Mouse (Mus musculus) intestine, embryonic 14.5 days (tissue): ENCODE measurements around the gene Ighmbp2. TPM values are rescaled to one million over a fixed set of nuclear protein-coding genes. Genes with fewer than 3 reads are reported as not detected.

Experiments
- ATAC-seq: fragments of 200-750 bp; cut with Nextera tagmentation; replicated peaks from 2 replicates; pipeline ENCODE4 v1.8.0; 2017; ENCODE audit warnings: low read depth, moderate number of reproducible peaks, moderate TSS enrichment, moderate library complexity; ENCODE audit not compliant: low FRiP score, low TSS enrichment
- DNase-seq: peaks from one replicate; pipeline ENCODE4 v3.0.0-alpha.2; 2018; ENCODE audit warnings: low spot score
- H3K27ac ChIP-seq: fragments of 300-500 bp; sonication (generic); 2 replicates; pipeline ENCODE4 v1.5.1; 2014; ENCODE audit warnings: low read depth, mild to moderate bottlenecking, control low read depth
- H3K27me3 ChIP-seq: fragments of 300-500 bp; sonication (generic); replicated peaks from 2 replicates; pipeline ENCODE4 v1.6.1; 2014; ENCODE audit warnings: low read length, control low read depth; ENCODE audit not compliant: control insufficient read depth, insufficient read depth
- H3K36me3 ChIP-seq: fragments of 300-500 bp; sonication (generic); 2 replicates; pipeline ENCODE4 v1.6.1; 2014; ENCODE audit warnings: low read length, control low read depth; ENCODE audit not compliant: control insufficient read depth, insufficient read depth
- H3K4me1 ChIP-seq: fragments of 300-500 bp; sonication (generic); replicated peaks from 2 replicates; pipeline ENCODE4 v1.6.1; 2014; ENCODE audit warnings: low read length, control low read depth, mixed read lengths; ENCODE audit not compliant: control insufficient read depth, insufficient read depth
- H3K4me2 ChIP-seq: fragments of 300-500 bp; sonication (generic); 2 replicates; pipeline ENCODE4 v1.6.1; 2014; ENCODE audit warnings: low read length
- H3K4me3 ChIP-seq: fragments of 300-500 bp; sonication (generic); 2 replicates; pipeline ENCODE4 v1.5.1; 2014; ENCODE audit warnings: low read depth, low read length, control low read depth, mixed read lengths
- H3K9ac ChIP-seq: fragments of 300-500 bp; sonication (generic); 2 replicates; pipeline ENCODE4 v1.6.1; 2014; ENCODE audit warnings: mild to moderate bottlenecking, low read length
- H3K9me3 ChIP-seq: fragments of 300-500 bp; sonication (generic); 2 replicates; pipeline ENCODE4 v1.6.1; 2016; ENCODE audit warnings: low read length, control low read depth; ENCODE audit not compliant: control insufficient read depth
- WGBS: fragments of 180-500 bp; shearing (Covaris S2); extraction: QIAGEN DNeasy Blood & Tissue Kit; methylation state at CpG from one replicate; pipeline ENCODE4 v1.1.7; 2014; 5-methylcytosine and 5-hydroxymethylcytosine counted together
- polyA plus RNA-seq: library from polyadenylated mRNA; unstranded; fragments of >200 nt; fragmentation: Nextera tagmentation; extraction: Ambion mirVana; gene quantifications from 2 replicates; pipeline ENCODE4 v1.2.1, GENCODE M21; 2014

Ighmbp2 gene
- 9.3 and 10.5 TPM in 2 replicates for polyA plus RNA-seq

DNA sequence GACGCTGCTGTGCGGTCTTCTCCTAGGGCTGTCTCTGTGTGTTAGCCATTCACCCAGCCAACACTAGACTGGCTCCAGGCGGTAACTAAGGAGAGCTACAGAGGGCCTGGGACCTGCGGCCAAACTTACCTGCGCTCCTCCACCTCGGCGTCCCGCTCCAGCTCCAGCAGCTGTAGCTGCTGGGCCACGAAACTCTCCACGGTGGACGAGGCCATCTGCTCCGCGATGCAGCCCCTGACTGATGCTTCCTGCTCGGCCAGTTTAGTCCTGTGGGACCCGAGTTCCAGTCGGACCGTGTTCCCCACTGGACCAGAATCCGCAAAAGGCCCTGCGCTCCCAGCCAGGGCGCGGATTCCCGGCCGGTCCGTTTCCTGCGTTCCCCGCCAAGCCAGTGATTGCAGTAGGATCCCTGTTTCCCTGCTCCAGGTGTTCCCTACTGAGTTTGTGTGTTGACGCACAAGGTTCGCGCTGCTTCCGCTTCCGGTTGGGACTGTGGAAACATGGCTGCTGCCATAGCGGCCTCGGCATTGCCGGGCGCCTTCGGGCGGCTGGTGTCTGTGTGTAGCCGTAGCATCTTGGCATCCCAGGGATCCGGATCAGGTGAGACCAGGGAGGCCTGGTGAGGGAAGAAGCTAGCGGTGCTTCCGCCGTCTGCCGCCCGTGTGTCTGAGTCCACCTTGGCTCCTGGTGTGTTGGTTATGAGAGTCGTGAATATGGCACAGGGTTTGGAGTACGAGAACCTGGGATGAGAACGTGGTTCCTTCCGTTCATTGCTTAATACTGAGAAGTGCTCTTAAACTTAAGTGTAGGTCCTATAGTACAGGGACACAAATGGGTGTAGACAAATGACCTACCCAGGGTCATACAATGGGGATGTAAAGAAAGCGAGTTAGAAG is at the start of gene Ighmbp2, which contains the start of gene Mrpl21:
Ighmbp2 (minus strand) TSS at position 446 of the 896 bp plus-strand sequence.
Mrpl21 (plus strand) TSS at position 330 of the 896 bp plus-strand sequence.
- H3K27me3 ChIP-seq, result no peaks in the 10 kb centered on the region
- H3K27ac ChIP-seq, result peak within 1 kb of the TSS; percentile 62; the same call in 1 of the 2 replicates
- H3K9me3 ChIP-seq, result no peaks in the 10 kb centered on the region
- peaks cover 18% of the 10 kb centered on the region for H3K4me1 ChIP-seq
- peak; percentile 97 for DNase-seq
- peaks cover 57% of the 10 kb centered on the region for H3K36me3 ChIP-seq
- peak within 1 kb of the TSS; percentile 97 for H3K4me3 ChIP-seq
- WGBS, result under 1% methylated on average over 49 of the region's 49 CpGs
- peak; percentile 92 for ATAC-seq
- peak within 1 kb of the TSS; percentile 73 for H3K4me2 ChIP-seq
- peak within 1 kb of the TSS; percentile 75 for H3K9ac ChIP-seq

DNA sequence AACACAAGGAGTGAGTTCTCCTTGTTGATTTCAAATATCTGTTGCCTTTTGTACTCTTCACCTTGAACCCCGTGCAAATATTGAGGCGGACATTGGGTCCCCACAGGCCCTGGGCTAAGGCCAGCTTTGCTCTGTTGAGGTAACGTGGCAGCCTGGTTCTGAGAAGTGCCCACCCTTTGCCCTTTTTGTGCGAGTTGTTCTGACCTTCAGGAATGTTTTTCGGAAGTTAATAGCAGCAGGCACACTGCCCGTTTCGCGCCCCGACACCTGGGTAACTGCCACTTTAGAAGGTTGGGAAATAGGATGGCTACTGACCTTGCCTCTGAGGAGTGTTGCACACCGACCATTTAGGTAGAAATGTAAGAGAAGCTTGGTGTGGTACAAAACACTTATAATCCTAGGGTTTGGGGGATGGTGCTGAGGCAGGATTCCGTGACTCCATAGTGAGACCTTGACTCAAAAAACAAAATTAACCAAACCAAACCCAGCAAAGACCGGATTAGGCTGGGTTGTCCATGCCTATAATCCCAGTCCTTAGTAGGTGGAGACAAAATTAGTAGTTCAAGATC is 43.7 kb upstream of the Ighmbp2 start:
- Histone ChIP-seq H3K4me3 (no peak overlapping the region), H3K4me1 (peaks cover 27% of the 10 kb centered on the region), H3K4me2 (peak overlapping the region; percentile 100), H3K27me3 (0 out of 2 replicates have a peak, but pooled peaks cover 3% of the 10 kb centered on the region), H3K36me3 (no peaks in the 10 kb centered on the region), H3K9me3 (no peaks in the 10 kb centered on the region), H3K27ac (no peak overlapping the region), H3K9ac (no peak overlapping the region)
- DNase-seq (no peak), ATAC-seq (no peak)
- WGBS, result 85% methylated on average over 12 of the region's 12 CpGs

DNA sequence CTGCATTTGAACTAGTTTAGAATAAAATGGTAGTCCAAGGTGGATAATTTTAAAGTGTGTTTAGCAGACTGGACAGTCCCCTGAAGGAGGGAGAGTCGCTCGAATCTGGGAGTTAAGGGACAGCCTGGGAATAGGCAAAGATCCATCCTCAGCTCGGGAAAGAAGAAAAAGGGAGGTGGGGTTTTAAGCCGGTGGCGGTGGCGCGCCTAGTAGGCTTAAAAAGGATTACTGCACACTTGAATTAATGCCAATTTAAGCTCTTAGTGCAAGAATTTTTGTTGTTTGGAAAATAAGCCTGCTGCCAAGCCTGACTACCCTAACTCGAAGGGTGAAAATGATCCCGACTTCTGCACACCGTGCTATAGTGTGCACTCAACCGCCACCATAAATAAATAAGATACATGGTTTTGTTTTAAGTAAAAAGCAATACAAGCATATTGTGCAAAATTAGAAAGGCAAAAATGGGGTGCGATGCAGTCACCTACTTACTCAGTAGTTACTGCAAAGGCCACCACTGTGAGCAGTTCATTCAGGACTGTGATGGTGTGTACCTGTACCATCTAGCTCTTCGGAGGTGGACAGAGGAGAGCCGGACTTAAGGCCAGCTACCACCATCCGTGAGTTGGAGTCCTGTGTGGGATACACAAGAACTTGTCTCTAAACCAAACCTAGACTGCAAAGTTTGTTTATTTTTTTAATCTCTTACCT is 43.1 kb upstream of the Ighmbp2 start:
- Histone ChIP-seq H3K9me3 (no peaks in the 10 kb centered on the region), H3K4me2 (peak overlapping the region; percentile 100), H3K27ac (peak overlapping the region; percentile 91), H3K4me1 (peaks cover 28% of the 10 kb centered on the region), H3K9ac (peak overlapping the region; percentile 50), H3K4me3 (peak overlapping the region; percentile 55), H3K27me3 (0 out of 2 replicates have a peak, but pooled peaks cover 3% of the 10 kb centered on the region), H3K36me3 (no peaks in the 10 kb centered on the region)
- 35% methylated on average over 15 of the region's 15 CpGs for WGBS
- DNase-seq (no peak), ATAC-seq (0 out of 2 replicates have a peak, but pooled peaks have one; percentile 2)

DNA sequence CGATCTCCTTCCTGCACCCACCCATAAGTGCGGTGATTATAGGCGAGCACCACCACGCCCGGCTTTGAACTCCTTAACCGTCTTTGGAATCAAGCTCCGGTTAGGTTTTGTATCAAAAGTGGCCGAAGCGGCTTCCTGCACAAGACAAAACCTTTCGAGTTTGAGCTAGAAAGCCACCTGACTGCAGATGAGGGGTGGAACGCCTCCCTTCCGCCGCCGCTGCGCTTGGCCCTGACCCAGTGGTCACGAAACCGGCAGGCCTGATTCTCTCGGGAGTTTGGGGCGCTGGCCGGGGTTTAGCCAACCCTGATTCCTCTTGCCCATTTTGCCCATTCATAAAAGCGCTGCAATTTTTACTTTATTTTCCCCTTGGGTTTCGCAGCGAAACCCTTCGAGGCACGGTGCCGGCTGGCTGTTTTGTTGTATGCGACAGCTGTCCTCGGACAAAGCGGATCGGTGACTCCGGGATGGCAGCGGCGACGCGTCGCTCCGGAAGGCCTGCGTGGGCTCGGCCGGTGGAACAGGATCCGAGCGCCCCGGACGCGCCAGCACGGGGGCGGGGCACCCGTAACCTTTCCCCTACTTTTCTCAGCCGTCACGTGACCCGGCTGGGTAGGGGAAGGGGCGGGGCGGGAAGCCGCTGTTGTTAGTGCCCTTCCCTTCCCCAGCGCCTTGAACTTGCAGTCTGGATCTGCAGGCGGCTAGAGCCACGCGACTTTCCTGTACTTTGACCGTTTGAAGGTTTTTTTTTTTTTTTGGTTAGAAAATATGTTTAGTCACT is 42.3 kb upstream of the Ighmbp2 start:
- Histone ChIP-seq H3K36me3 (no peaks in the 10 kb centered on the region), H3K27ac (peak overlapping the region; percentile 91), H3K4me2 (peak overlapping the region; percentile 100), H3K4me3 (peak overlapping the region; percentile 55), H3K4me1 (peaks cover 28% of the 10 kb centered on the region), H3K9me3 (no peaks in the 10 kb centered on the region), H3K27me3 (0 out of 2 replicates have a peak, but pooled peaks cover 3% of the 10 kb centered on the region), H3K9ac (peak overlapping the region; percentile 50)
- under 1% methylated on average over 59 of the region's 59 CpGs for WGBS
- DNase-seq (peak; percentile 96), ATAC-seq (peak; percentile 80)

DNA sequence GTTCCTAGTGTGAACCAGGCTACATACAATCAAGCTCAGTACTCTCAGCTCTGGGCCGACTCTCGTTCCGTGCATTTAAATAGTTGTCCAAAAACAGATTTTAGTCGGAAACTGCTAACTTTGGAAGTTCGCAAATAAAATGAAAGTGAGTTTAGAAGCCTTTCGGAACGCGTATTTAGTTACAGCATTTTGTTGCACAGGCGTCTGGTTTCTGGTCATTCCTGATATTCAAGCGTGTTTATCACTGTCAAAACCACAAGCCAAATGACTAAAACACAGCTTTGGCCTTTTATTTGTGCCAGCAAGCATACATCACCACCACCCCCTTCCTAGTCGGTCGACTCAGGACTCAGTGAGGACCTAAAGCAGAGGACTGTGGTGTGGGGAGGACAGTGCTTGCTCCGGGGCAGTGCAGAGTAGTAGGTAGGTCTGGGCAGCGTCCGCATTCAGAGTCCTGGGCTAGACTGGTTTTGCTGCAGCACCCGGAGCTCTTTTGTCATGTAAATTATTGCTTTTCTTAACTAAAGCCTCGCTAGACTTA is 41.5 kb upstream of the Ighmbp2 start:
- Histone ChIP-seq H3K4me3 (peak overlapping the region; percentile 55), H3K9me3 (no peaks in the 10 kb centered on the region), H3K27me3 (0 out of 2 replicates have a peak, but pooled peaks cover 3% of the 10 kb centered on the region), H3K4me1 (peaks cover 28% of the 10 kb centered on the region), H3K36me3 (no peaks in the 10 kb centered on the region), H3K4me2 (peak overlapping the region; percentile 100), H3K27ac (peak overlapping the region; percentile 91), H3K9ac (peak overlapping the region; percentile 52)
- whole genome bisulfite sequencing, result 5% methylated on average over 17 of the region's 17 CpGs
- peak; percentile 67 for DNase-seq
- no peak for ATAC-seq

DNA sequence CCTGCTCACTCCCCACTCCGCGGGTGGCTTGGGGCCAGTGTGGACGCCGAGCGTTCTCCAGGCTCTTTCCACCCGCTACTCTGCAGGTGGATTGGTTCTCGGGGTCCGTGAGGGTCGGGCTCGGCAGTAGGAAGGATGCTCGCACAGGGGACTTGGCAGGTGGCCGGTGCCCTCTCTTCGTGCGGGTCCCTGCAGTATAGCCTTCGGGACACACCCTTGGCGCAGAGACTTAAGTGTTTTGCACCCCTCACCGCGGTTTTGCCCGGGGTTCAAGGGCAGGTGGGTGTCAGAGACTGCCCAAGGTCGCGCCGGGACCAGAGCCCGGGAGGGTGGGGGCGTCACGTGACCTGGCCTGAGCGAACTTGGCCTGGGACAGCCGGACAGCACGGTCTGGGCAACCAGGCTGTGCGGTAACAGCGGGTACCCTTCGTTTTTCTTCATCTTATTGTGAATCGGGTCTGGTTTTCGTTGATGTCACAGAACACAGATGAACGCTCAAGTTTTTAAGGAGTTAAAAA is 41.0 kb upstream of the Ighmbp2 start:
- Histone ChIP-seq H3K9me3 (no peaks in the 10 kb centered on the region), H3K4me3 (peak overlapping the region; percentile 55), H3K36me3 (no peaks in the 10 kb centered on the region), H3K9ac (peak overlapping the region; percentile 52), H3K27me3 (0 out of 2 replicates have a peak, but pooled peaks cover 3% of the 10 kb centered on the region), H3K27ac (no peak overlapping the region), H3K4me1 (peaks cover 28% of the 10 kb centered on the region), H3K4me2 (peak overlapping the region; percentile 100)
- DNase-seq, result peak; percentile 76
- under 1% methylated on average over 34 of the region's 34 CpGs for WGBS
- ATAC-seq, result 0 out of 2 replicates have a peak, but pooled peaks have one; percentile 3

DNA sequence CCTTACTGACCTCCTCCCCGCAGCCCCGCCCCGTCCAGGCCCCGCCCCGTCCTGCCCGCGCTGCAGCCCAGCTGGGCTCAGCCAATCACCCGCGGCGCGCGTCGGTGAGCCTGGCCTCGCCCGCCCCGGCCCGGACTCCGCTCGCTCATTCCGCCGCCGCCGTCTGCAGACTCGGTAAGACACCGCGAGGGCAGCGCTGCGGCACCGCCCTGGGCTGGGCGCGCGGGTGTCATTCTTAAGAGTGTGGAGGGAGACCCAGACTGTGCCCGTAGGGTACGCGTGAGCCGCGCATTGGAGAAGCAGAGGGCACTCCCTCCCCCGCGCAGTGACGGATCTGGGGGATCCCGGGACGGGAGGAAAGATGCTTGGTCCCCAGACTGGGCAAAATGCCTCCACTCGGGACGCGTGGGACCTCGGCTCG is 40.4 kb upstream of the Ighmbp2 start:
- WGBS, result 1% methylated on average over 43 of the region's 47 CpGs
- Histone ChIP-seq H3K4me2 (peak overlapping the region; percentile 100), H3K36me3 (no peaks in the 10 kb centered on the region), H3K27me3 (0 out of 2 replicates have a peak, but pooled peaks cover 3% of the 10 kb centered on the region), H3K9ac (peak overlapping the region; percentile 52), H3K27ac (0 out of 2 replicates have a peak overlapping the region, but pooled peaks have one; percentile 29), H3K9me3 (no peaks in the 10 kb centered on the region), H3K4me3 (peak overlapping the region; percentile 55), H3K4me1 (peaks cover 28% of the 10 kb centered on the region)
- peak; percentile 90 for DNase-seq
- peak; percentile 79 for ATAC-seq
